Comparison of ENCODE assay signal across 8 mouse cellular contexts in the genomic region with DNA sequence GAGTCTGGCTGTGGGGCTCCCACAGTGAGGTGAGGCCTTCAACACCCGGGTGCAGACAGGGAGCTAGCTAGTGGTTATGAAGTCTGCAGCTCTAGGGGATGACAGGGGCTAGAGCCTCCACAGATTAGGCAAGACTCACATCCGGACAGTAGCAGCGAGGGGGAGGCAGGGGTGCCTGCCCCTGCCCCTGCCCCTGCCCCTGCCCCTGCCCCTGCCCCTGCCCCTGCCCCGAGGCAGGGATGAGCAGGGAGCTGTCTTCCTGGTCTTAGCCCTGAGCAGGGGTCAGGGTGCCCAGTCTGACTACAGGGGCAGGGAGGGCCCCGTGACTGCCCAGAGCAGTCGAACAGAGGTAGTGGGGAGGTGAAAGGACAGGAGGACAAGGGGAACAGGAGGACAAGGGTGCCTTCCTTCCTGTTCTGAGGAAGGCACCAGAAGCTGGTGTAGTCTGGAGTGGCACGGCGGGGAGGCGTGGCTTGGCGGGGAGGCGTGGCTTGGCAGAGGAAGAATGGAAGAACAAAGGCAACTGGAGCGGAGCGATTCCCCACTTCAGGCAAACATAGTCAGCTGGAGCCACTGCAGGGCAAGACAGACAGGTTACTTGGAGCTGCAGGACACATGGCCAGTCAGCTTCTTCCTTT. TPM values are rescaled to one million over a fixed set of nuclear protein-coding genes. Genes with fewer than 3 reads are reported as not detected.
A peak's percentile ranks its signal among the peaks of the same experiment; 100 is the strongest.
DNase-seq lines count a peak whose midpoint lies in the region; ATAC-seq lines count a peak whose summit lies in the region.

No protein-coding gene starts in this region.

- no peaks in the 10 kb centered on the region for H3K27me3 ChIP-seq in forebrain, embryonic 12.5 days
- no peaks in the 10 kb centered on the region for H3K27me3 ChIP-seq in hindbrain, embryonic 13.5 days

- H3K27ac ChIP-seq in forebrain, embryonic 12.5 days: 0 out of 2 replicates have a peak overlapping the region, but pooled peaks have one; percentile 32
- H3K27ac ChIP-seq in hindbrain, embryonic 13.5 days: peak overlapping the region; percentile 79

- H3K9me3 ChIP-seq in forebrain, embryonic 12.5 days: no peaks in the 10 kb centered on the region
- no peaks in the 10 kb centered on the region for H3K9me3 ChIP-seq in hindbrain, embryonic 13.5 days

- peak overlapping the region; percentile 53 for H3K9ac ChIP-seq in forebrain, embryonic 12.5 days
- H3K9ac ChIP-seq in hindbrain, embryonic 13.5 days: peak overlapping the region; percentile 55; the same call in 1 of the 2 replicates

- H3K36me3 ChIP-seq in forebrain, embryonic 12.5 days (replicated peaks): no peaks in the 10 kb centered on the region
- no peaks in the 10 kb centered on the region for H3K36me3 ChIP-seq in hindbrain, embryonic 13.5 days

- ATAC-seq in forebrain, embryonic 12.5 days (ENCODE audit: low FRiP score): peak; percentile 76
- ATAC-seq in hindbrain, embryonic 13.5 days (ENCODE audit: low FRiP score): peak; percentile 67

- H3K4me2 ChIP-seq in forebrain, embryonic 12.5 days: peak overlapping the region; percentile 38
- peak overlapping the region; percentile 36 for H3K4me2 ChIP-seq in hindbrain, embryonic 13.5 days

- whole genome bisulfite sequencing in forebrain, embryonic 12.5 days: 18% methylated on average over 8 of the region's 13 CpGs
- WGBS in hindbrain, embryonic 13.5 days: 4% methylated on average over 12 of the region's 13 CpGs

- DNase-seq in 416B (ENCODE audit: low read depth): peak; percentile 83
- DNase-seq in adrenal gland, adult 18-20 months (ENCODE audit: low spot score in 2 of 2): peak; percentile 58 to 68
- DNase-seq in layer of hippocampus, postnatal 10 days (ENCODE audit: low spot score in 2 of 2): peak; percentile 71 to 79
- DNase-seq in lung, postnatal 10 days: peak; percentile 92
- peak; percentile 35 for DNase-seq in ovary, postnatal 10 days (ENCODE audit: low spot score)
- peak; percentile 91 for DNase-seq in thymus, postnatal 14 days

- peaks cover 11% of the 10 kb centered on the region for H3K4me1 ChIP-seq in forebrain, embryonic 12.5 days
- H3K4me1 ChIP-seq in hindbrain, embryonic 13.5 days (replicated peaks): peaks cover 9% of the 10 kb centered on the region

- peak overlapping the region; percentile 5; the same call in 1 of the 2 replicates for H3K4me3 ChIP-seq in forebrain, embryonic 12.5 days (replicated peaks)
- H3K4me3 ChIP-seq in hindbrain, embryonic 13.5 days: peak overlapping the region; percentile 17

RNA-seq across cellular contexts. Expression of gene Slc22a20, which starts 3.0 kb away (rescaled TPM):
- not detected for total RNA-seq in adrenal gland, adult 18-20 months (2021)
- not detected in 2 replicates for polyA plus RNA-seq in forebrain, embryonic 12.5 days (2016; fragmentation: Nextera tagmentation; extraction: Ambion mirVana)
- polyA plus RNA-seq in hindbrain, embryonic 13.5 days (2015; fragmentation: Nextera tagmentation; extraction: Ambion mirVana): not detected in 2 replicates
- total RNA-seq in layer of hippocampus, postnatal 10 days (2021): not detected

RNA-seq across cellular contexts. Expression of gene Pola2, which starts 24.9 kb away (rescaled TPM):
- total RNA-seq in adrenal gland, adult 18-20 months (2021): 10 to 100 TPM; 15.5 to 16.8 TPM
- polyA plus RNA-seq in forebrain, embryonic 12.5 days (2016; fragmentation: Nextera tagmentation; extraction: Ambion mirVana): 76.8 and 80.4 TPM in 2 replicates
- polyA plus RNA-seq in hindbrain, embryonic 13.5 days (2015; fragmentation: Nextera tagmentation; extraction: Ambion mirVana): 22.6 and 24.2 TPM in 2 replicates
- 10 to 100 TPM in 1 of 2 experiments, 1 to 10 TPM in 1; 10.0 to 10.1 TPM for total RNA-seq in layer of hippocampus, postnatal 10 days (2021)

RNA-seq across cellular contexts. Expression of gene Capn1, which starts 26.8 kb away (rescaled TPM):
- 10 to 100 TPM; 31.6 to 35.5 TPM for total RNA-seq in adrenal gland, adult 18-20 months (2021)
- polyA plus RNA-seq in forebrain, embryonic 12.5 days (2016; fragmentation: Nextera tagmentation; extraction: Ambion mirVana): 2.0 and 3.2 TPM in 2 replicates
- polyA plus RNA-seq in hindbrain, embryonic 13.5 days (2015; fragmentation: Nextera tagmentation; extraction: Ambion mirVana): 3.3 and 4.7 TPM in 2 replicates
- total RNA-seq in layer of hippocampus, postnatal 10 days (2021): 10 to 100 TPM; 17.7 to 19.1 TPM

RNA-seq across cellular contexts. Expression of gene Syvn1, which starts 57.4 kb away (rescaled TPM):
- 10 to 100 TPM; 49.7 to 71.3 TPM for total RNA-seq in adrenal gland, adult 18-20 months (2021)
- polyA plus RNA-seq in forebrain, embryonic 12.5 days (2016; fragmentation: Nextera tagmentation; extraction: Ambion mirVana): 26.4 and 31.3 TPM in 2 replicates
- polyA plus RNA-seq in hindbrain, embryonic 13.5 days (2015; fragmentation: Nextera tagmentation; extraction: Ambion mirVana): 30.6 and 33.0 TPM in 2 replicates
- 10 to 100 TPM; 40.6 to 41.2 TPM for total RNA-seq in layer of hippocampus, postnatal 10 days (2021)

Comparison
In these comparisons a context has a peak if more than half of its experiments do, and no peak if none do; other contexts are left out.
1. Peak in every context shown above with its lines: DNase-seq, ATAC-seq, H3K4me3 ChIP-seq and H3K27ac ChIP-seq.
2. DNase-seq: peak in every context shown above with its lines; median percentile 92 in lung, postnatal 10 days; 91 in thymus, postnatal 14 days; 83 in 416B; 75 in layer of hippocampus, postnatal 10 days; 63 in adrenal gland, adult 18-20 months; 35 in ovary, postnatal 10 days.